Mouse (Mus musculus) C2C12 (cell line): ENCODE results near the gene Ccdc61.

ENCODE experiments used
- CEBPB ChIP-seq: IDR thresholded peaks from one replicate; pipeline ENCODE4 v1.6.1; 2011; ENCODE audit warnings: low read depth, mild to moderate bottlenecking, control low read depth, moderate library complexity
- CTCF ChIP-seq: IDR thresholded peaks from one replicate; pipeline ENCODE4 v1.5.1; 2011; ENCODE audit not compliant: control insufficient read depth, insufficient read depth, insufficient read length
- FOSL1 ChIP-seq: IDR thresholded peaks from one replicate; pipeline ENCODE4 v1.8.0; 2011; ENCODE audit warnings: mild to moderate bottlenecking, low read length; ENCODE audit not compliant: poor library complexity, insufficient read depth, severe bottlenecking
- MAX ChIP-seq: IDR thresholded peaks from one replicate; pipeline ENCODE4 v1.6.1; 2011; ENCODE audit warnings: mild to moderate bottlenecking, control low read depth
- USF1 ChIP-seq: IDR thresholded peaks from one replicate; pipeline ENCODE4 v1.6.1; 2011; ENCODE audit warnings: low read depth, mild to moderate bottlenecking, control low read depth, moderate library complexity

- TF ChIP-seq CTCF (peak; percentile 33), USF1 (no peak), FOSL1 (no peak), CEBPB (no peak), MAX (no peak)
Observed at GRCm38 (mm10) chr7:18896536-18896935, 13.7 kb downstream of the Ccdc61 start.
